Mouse (Mus musculus): Measurements from ENCODE around the gene Alkbh6. TPM values are rescaled to one million over a fixed set of nuclear protein-coding genes. Genes with fewer than 3 reads are reported as not detected.

Alkbh6 gene
- total and polyA plus RNA-seq, 3 experiments: 16.2 to 24.6 TPM; not detected in 1

- DNase-seq (ENCODE audit: low read depth, low spot score): peak; percentile 97
- Histone ChIP-seq H3K27ac (ENCODE audit: control insufficient read depth, low read depth, low read length) (peak within 1 kb of the TSS; percentile 96), H3K36me3 (ENCODE audit: control insufficient read depth in 1 of 2, insufficient read depth in 2 of 2, low read length in 2 of 2) (peaks cover 0 to 11% of the 10 kb centered on the region in 2 experiments; a peak in 2 of 4 replicates)
These were observed 28.4 kb upstream of the Alkbh6 start, which contains the start of the genes Thap8 and Wdr62 for GRCm38 (mm10) chr7:30279951-30280669. Gene Thap8, plus strand, starts transcription at chr7:30280094. Gene Wdr62, minus strand, starts transcription at chr7:30280419.

GRCm38 (mm10) chr7:30280670-30281138, 27.8 kb upstream of the Alkbh6 start:
- Histone ChIP-seq H3K36me3 (ENCODE audit: control insufficient read depth in 1 of 2, insufficient read depth in 2 of 2, low read length in 2 of 2) (peaks cover 0 to 11% of the 10 kb centered on the region in 2 experiments; a peak in 2 of 4 replicates), H3K27ac (ENCODE audit: control insufficient read depth, low read depth, low read length) (peak overlapping the region; percentile 96), H3K79me2 (ENCODE audit: control insufficient read depth, insufficient read depth, low read length, poor library complexity) (peaks cover 10% of the 10 kb centered on the region), H3K4me3 (ENCODE audit: control insufficient read depth in 1 of 2, insufficient read depth in 1 of 2, low read depth in 2 of 2, low read length in 2 of 2) (peak overlapping the region; percentile 71 to 80), H3K4me1 (ENCODE audit: control insufficient read depth in 1 of 2, insufficient read depth in 2 of 2, low read length in 2 of 2) (peaks cover 0 to 8% of the 10 kb centered on the region in 2 experiments; a peak in 1 of 4 replicates), H3K27me3 (ENCODE audit: control insufficient read depth in 1 of 2, insufficient read depth in 2 of 2, low read length in 2 of 2) (no peaks in the 10 kb centered on the region), H3K9me3 (replicated peaks; ENCODE audit: insufficient read depth, low read length) (no peaks in the 10 kb centered on the region), H3K9ac (ENCODE audit: control insufficient read depth, low read depth, low read length, poor library complexity, severe bottlenecking) (peak overlapping the region; percentile 71)
- DNase-seq (ENCODE audit: low read depth, low spot score): peak; percentile 94
- TF ChIP-seq ZKSCAN1 (IDR thresholded peaks at IDR 0.05; ENCODE audit: low read depth, low read length) (no peak), ZNF384 (IDR thresholded peaks at IDR 0.05; ENCODE audit: low read depth, low read length) (no peak), SMC3 (IDR thresholded peaks at IDR 0.05; ENCODE audit: low read depth, low read length) (no peak), MAFK (IDR thresholded peaks at IDR 0.05; ENCODE audit: borderline replicate concordance, low read depth, low read length) (peak; percentile 67; the same call in 1 of the 2 replicates), KAT2A (conservative IDR thresholded peaks at IDR 0.05; ENCODE audit: low read depth, low read length) (no peak), BHLHE40 (IDR thresholded peaks at IDR 0.05; ENCODE audit: borderline replicate concordance, low read depth, low read length) (peak; percentile 79; the same call in 1 of the 2 replicates), NELFE (IDR thresholded peaks at IDR 0.05; ENCODE audit: low read depth, low read length) (no peak), MEF2A (IDR thresholded peaks at IDR 0.05; ENCODE audit: extremely low read depth, insufficient replicate concordance, low read depth, low read length, poor library complexity, severe bottlenecking) (no peak), HCFC1 (IDR thresholded peaks at IDR 0.05; ENCODE audit: low read depth, low read length) (no peak), ELF1 (IDR thresholded peaks at IDR 0.05; ENCODE audit: low read depth, low read length) (no peak; the same call in none of the 2 replicates), CHD1 (IDR thresholded peaks at IDR 0.05; ENCODE audit: low read depth, low read length) (no peak; the same call in 1 of the 2 replicates), NRF1 (IDR thresholded peaks at IDR 0.05; ENCODE audit: insufficient read depth, low read depth, low read length, poor library complexity, severe bottlenecking) (peak; percentile 74), ZMIZ1 (IDR thresholded peaks at IDR 0.05; ENCODE audit: low read depth, low read length) (no peak; the same call in 1 of the 2 replicates), CTCF (IDR thresholded peaks at IDR 0.05 in 2 of 3, conservative IDR thresholded peaks at IDR 0.05 in 1 of 3; ENCODE audit: control insufficient read depth in 1 of 3, insufficient read depth in 1 of 3, low read depth in 2 of 3, low read length in 3 of 3, poor library complexity in 1 of 3, severe bottlenecking in 1 of 3) (no peak), MAX (IDR thresholded peaks at IDR 0.05; ENCODE audit: low read length) (peak; percentile 99), UBTF (IDR thresholded peaks at IDR 0.05; ENCODE audit: borderline replicate concordance, insufficient read depth, low read depth, low read length) (no peak), MYC (IDR thresholded peaks at IDR 0.05; ENCODE audit: low read depth, low read length) (peak; percentile 79)

More at GRCm38 (mm10) chr7:30279951-30280669, 28.4 kb upstream of the Alkbh6 start, which contains the start of the genes Thap8 and Wdr62:
- Histone ChIP-seq H3K27me3 (ENCODE audit: control insufficient read depth in 1 of 2, insufficient read depth in 2 of 2, low read length in 2 of 2) (no peaks in the 10 kb centered on the region), H3K9me3 (replicated peaks; ENCODE audit: insufficient read depth, low read length) (no peaks in the 10 kb centered on the region), H3K4me3 (ENCODE audit: control insufficient read depth in 1 of 2, insufficient read depth in 1 of 2, low read depth in 2 of 2, low read length in 2 of 2) (peak within 1 kb of the TSS; percentile 71 to 82), H3K9ac (ENCODE audit: control insufficient read depth, low read depth, low read length, poor library complexity, severe bottlenecking) (peak within 1 kb of the TSS; percentile 82), H3K79me2 (ENCODE audit: control insufficient read depth, insufficient read depth, low read length, poor library complexity) (peaks cover 10% of the 10 kb centered on the region), H3K4me1 (ENCODE audit: control insufficient read depth in 1 of 2, insufficient read depth in 2 of 2, low read length in 2 of 2) (peaks cover 0 to 8% of the 10 kb centered on the region in 2 experiments; a peak in 1 of 4 replicates)
- TF ChIP-seq UBTF (IDR thresholded peaks at IDR 0.05; ENCODE audit: borderline replicate concordance, insufficient read depth, low read depth, low read length) (0 out of 2 replicates have a peak, but pooled peaks have one; percentile 19), TBP (IDR thresholded peaks at IDR 0.05; ENCODE audit: low read depth, low read length) (peak; percentile 84), SIN3A (IDR thresholded peaks at IDR 0.05; ENCODE audit: low read length) (peak; percentile 93), TCF12 (IDR thresholded peaks at IDR 0.05; ENCODE audit: low read depth, low read length) (0 out of 2 replicates have a peak, but pooled peaks have one; percentile 7), MYB (IDR thresholded peaks at IDR 0.05; ENCODE audit: low read depth, low read length) (peak; percentile 77), HCFC1 (IDR thresholded peaks at IDR 0.05; ENCODE audit: low read depth, low read length) (peak; percentile 38; the same call in 1 of the 2 replicates), NELFE (IDR thresholded peaks at IDR 0.05; ENCODE audit: low read depth, low read length) (peak; percentile 87), POLR2A (IDR thresholded peaks at IDR 0.05; ENCODE audit: control insufficient read depth in 1 of 2, insufficient read depth in 1 of 2, low read depth in 1 of 2, low read length in 2 of 2, poor library complexity in 1 of 2) (peak; percentile 71 to 79; a peak in 3 of 4 replicates), NRF1 (IDR thresholded peaks at IDR 0.05; ENCODE audit: insufficient read depth, low read depth, low read length, poor library complexity, severe bottlenecking) (0 out of 2 replicates have a peak, but pooled peaks have one; percentile 15), MXI1 (IDR thresholded peaks at IDR 0.05; ENCODE audit: low read depth, low read length) (peak; percentile 36; the same call in 1 of the 2 replicates), JUND (IDR thresholded peaks at IDR 0.05; ENCODE audit: low read depth, low read length) (no peak), USF2 (IDR thresholded peaks at IDR 0.05; ENCODE audit: borderline replicate concordance in 1 of 2, insufficient read depth in 1 of 2, low read depth in 1 of 2, low read length in 2 of 2) (no peak), POLR2AphosphoS2 (IDR thresholded peaks at IDR 0.05; ENCODE audit: low read length) (peak; percentile 80; the same call in 1 of the 2 replicates), SMC3 (IDR thresholded peaks at IDR 0.05; ENCODE audit: low read depth, low read length) (no peak), ZMIZ1 (IDR thresholded peaks at IDR 0.05; ENCODE audit: low read depth, low read length) (peak; percentile 74), E2F4 (IDR thresholded peaks at IDR 0.05; ENCODE audit: borderline replicate concordance, low read depth, low read length) (peak; percentile 56; the same call in 1 of the 2 replicates), MAZ (IDR thresholded peaks at IDR 0.05; ENCODE audit: low read depth, low read length) (peak; percentile 49; the same call in 1 of the 2 replicates), USF1 (IDR thresholded peaks at IDR 0.05; ENCODE audit: low read depth, low read length) (0 out of 2 replicates have a peak, but pooled peaks have one; percentile 7), CHD1 (IDR thresholded peaks at IDR 0.05; ENCODE audit: low read depth, low read length) (peak; percentile 95), MEF2A (IDR thresholded peaks at IDR 0.05; ENCODE audit: extremely low read depth, insufficient replicate concordance, low read depth, low read length, poor library complexity, severe bottlenecking) (no peak; the same call in 1 of the 2 replicates), ELF1 (IDR thresholded peaks at IDR 0.05; ENCODE audit: low read depth, low read length) (peak; percentile 75), MAX (IDR thresholded peaks at IDR 0.05; ENCODE audit: low read length) (peak; percentile 52; the same call in 1 of the 2 replicates), ETS1 (IDR thresholded peaks at IDR 0.05; ENCODE audit: low read depth, low read length) (no peak), CHD2 (IDR thresholded peaks at IDR 0.05; ENCODE audit: low read length) (peak; percentile 38; the same call in 1 of the 2 replicates), ZNF384 (IDR thresholded peaks at IDR 0.05; ENCODE audit: low read depth, low read length) (no peak)

Measured in MEL (cell line).